Mouse (Mus musculus): ENCODE results near the gene Gimap8. TPM values are rescaled to one million over a fixed set of nuclear protein-coding genes. Genes with fewer than 3 reads are reported as not detected.

Gimap8 gene
- polyA plus RNA-seq, 1 experiment from 2014 or later = 1.2 TPM

GRCm38 (mm10) chr6:48666159-48666586, 19.1 kb downstream of the Gimap8 start:
- no peak overlapping the region for H3K9ac ChIP-seq
- no peaks in the 10 kb centered on the region for H3K4me1 ChIP-seq (replicated peaks)
- no peak for ATAC-seq (ENCODE audit: insufficient number of reproducible peaks, low FRiP score)
- no peak overlapping the region for H3K27ac ChIP-seq (ENCODE audit: poor library complexity, severe bottlenecking)
- no peaks in the 10 kb centered on the region for H3K27me3 ChIP-seq (replicated peaks)
- no peak overlapping the region for H3K4me2 ChIP-seq
- H3K36me3 ChIP-seq = no peaks in the 10 kb centered on the region
- H3K4me3 ChIP-seq = no peak overlapping the region
- WGBS = 61% methylated on average over 7 of the region's 7 CpGs
- H3K9me3 ChIP-seq (replicated peaks) = no peaks in the 10 kb centered on the region

- H3K4me2 ChIP-seq = no peak overlapping the region
- no peak overlapping the region for H3K9ac ChIP-seq
- no peak overlapping the region for H3K4me3 ChIP-seq
- H3K9me3 ChIP-seq (replicated peaks) = no peaks in the 10 kb centered on the region
- no peaks in the 10 kb centered on the region for H3K4me1 ChIP-seq (replicated peaks)
- no peaks in the 10 kb centered on the region for H3K27me3 ChIP-seq (replicated peaks)
- no peak overlapping the region for H3K27ac ChIP-seq (ENCODE audit: poor library complexity, severe bottlenecking)
- no peaks in the 10 kb centered on the region for H3K36me3 ChIP-seq
- ATAC-seq (ENCODE audit: insufficient number of reproducible peaks, low FRiP score) = no peak
Measured at GRCm38 (mm10) chr6:48668022-48668421, 21.0 kb downstream of the Gimap8 start.

GRCm38 (mm10) chr6:48669446-48669969, 22.5 kb downstream of the Gimap8 start:
- Histone ChIP-seq H3K27ac (ENCODE audit: poor library complexity, severe bottlenecking) (no peak overlapping the region), H3K4me1 (replicated peaks) (no peaks in the 10 kb centered on the region), H3K9ac (no peak overlapping the region), H3K27me3 (replicated peaks) (no peaks in the 10 kb centered on the region), H3K4me2 (no peak overlapping the region), H3K9me3 (replicated peaks) (no peaks in the 10 kb centered on the region), H3K4me3 (no peak overlapping the region), H3K36me3 (no peaks in the 10 kb centered on the region)
- whole genome bisulfite sequencing = 54% methylated on average over 2 of the region's 2 CpGs
- no peak for ATAC-seq (ENCODE audit: insufficient number of reproducible peaks, low FRiP score)

DNA sequence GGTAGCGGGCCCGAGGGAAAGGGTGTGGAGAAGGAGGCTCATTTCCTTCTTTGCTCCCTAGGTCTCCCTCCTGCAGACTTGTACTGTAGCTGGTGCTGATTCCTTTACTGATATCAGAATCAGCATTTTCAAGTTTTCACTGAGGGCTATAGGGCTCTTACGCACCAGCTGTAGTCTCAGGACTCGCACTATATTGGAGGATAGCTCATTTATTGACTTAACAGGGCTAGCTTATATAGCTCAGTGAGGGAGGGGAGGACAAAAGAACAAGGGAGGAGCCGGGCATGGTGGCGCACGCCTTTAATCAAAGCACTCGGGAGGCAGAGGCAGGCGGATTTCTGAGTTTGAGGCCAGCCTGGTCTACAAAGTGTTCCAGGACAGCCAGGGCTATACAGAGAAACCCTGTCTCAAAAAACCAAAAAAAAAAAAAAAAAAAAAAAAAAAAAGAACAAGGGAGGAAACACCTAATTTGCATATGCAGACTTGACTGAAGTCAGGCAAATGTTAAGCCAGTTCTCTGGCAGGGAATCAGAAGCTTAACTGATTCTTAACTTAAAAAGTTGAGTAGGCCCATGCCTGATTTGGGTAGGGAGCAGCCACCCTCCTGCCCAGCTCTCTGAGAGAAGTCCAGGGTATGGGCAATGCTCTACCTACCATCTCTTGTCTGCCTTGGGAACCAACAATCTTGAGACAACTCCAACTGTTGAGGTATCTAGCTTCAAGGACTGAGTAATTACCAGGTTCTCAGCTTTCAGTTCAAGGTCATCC, 27.4 kb downstream of the Gimap8 start:
- Histone ChIP-seq H3K36me3 (no peaks in the 10 kb centered on the region), H3K4me2 (no peak overlapping the region), H3K27me3 (replicated peaks) (no peaks in the 10 kb centered on the region), H3K4me3 (no peak overlapping the region), H3K4me1 (replicated peaks) (peaks cover 5% of the 10 kb centered on the region), H3K9me3 (replicated peaks) (no peaks in the 10 kb centered on the region), H3K9ac (no peak overlapping the region), H3K27ac (ENCODE audit: poor library complexity, severe bottlenecking) (no peak overlapping the region)
- WGBS = 91% methylated on average over 9 of the region's 9 CpGs
- no peak for ATAC-seq (ENCODE audit: insufficient number of reproducible peaks, low FRiP score)

DNA sequence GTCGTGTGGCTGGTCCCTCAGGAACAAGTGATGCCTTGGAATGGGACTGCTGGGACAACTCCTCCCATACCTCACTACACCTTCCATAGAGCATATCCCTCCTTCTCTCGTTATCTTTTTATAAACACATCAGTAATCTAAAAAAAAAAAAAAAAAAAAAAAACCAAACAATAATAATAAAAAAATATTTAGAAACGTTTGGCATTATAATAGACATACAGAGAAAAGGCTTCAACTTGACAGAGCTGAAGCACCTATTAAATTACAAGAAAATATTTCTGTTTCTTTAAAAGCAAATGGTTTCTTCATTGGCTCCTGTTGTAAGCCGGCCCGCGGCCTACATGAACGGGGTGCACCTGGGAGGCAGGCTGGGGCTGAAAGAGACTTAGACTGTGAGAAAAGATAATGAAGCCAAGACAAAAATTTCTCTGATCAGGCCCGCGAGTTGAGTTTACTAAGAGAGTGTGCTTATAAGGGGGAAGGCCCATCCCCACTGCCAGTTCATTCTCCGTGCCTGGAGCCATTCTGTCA, 28.4 kb downstream of the Gimap8 start:
- H3K4me2 ChIP-seq = peak overlapping the region; percentile 61
- peak overlapping the region; percentile 38 for H3K4me3 ChIP-seq
- H3K9me3 ChIP-seq (replicated peaks) = no peaks in the 10 kb centered on the region
- no peak overlapping the region for H3K27ac ChIP-seq (ENCODE audit: poor library complexity, severe bottlenecking)
- 0 out of 2 replicates have a peak overlapping the region, but pooled peaks have one; percentile 1 for H3K9ac ChIP-seq
- WGBS = 46% methylated on average over 10 of the region's 10 CpGs
- H3K36me3 ChIP-seq = no peaks in the 10 kb centered on the region
- H3K27me3 ChIP-seq (replicated peaks) = no peaks in the 10 kb centered on the region
- no peak for ATAC-seq (ENCODE audit: insufficient number of reproducible peaks, low FRiP score)
- H3K4me1 ChIP-seq (replicated peaks) = peaks cover 5% of the 10 kb centered on the region

GRCm38 (mm10) chr6:48675931-48676859, 29.2 kb downstream of the Gimap8 start, which contains the start of gene Gimap9:
Gimap9 (plus strand) TSS chr6:48676129.
- 33% methylated on average over 13 of the region's 13 CpGs for WGBS
- peak within 1 kb of the TSS; percentile 43; the same call in 1 of the 2 replicates for H3K9ac ChIP-seq
- H3K4me1 ChIP-seq (replicated peaks) = peaks cover 5% of the 10 kb centered on the region
- no peaks in the 10 kb centered on the region for H3K9me3 ChIP-seq (replicated peaks)
- no peaks in the 10 kb centered on the region for H3K27me3 ChIP-seq (replicated peaks)
- peak; percentile 29; the same call in 1 of the 2 replicates for ATAC-seq (ENCODE audit: insufficient number of reproducible peaks, low FRiP score)
- H3K4me2 ChIP-seq = peak within 1 kb of the TSS; percentile 61
- H3K27ac ChIP-seq (ENCODE audit: poor library complexity, severe bottlenecking) = no peak within 1 kb of the TSS
- H3K36me3 ChIP-seq = no peaks in the 10 kb centered on the region
- peak within 1 kb of the TSS; percentile 38 for H3K4me3 ChIP-seq

DNA sequence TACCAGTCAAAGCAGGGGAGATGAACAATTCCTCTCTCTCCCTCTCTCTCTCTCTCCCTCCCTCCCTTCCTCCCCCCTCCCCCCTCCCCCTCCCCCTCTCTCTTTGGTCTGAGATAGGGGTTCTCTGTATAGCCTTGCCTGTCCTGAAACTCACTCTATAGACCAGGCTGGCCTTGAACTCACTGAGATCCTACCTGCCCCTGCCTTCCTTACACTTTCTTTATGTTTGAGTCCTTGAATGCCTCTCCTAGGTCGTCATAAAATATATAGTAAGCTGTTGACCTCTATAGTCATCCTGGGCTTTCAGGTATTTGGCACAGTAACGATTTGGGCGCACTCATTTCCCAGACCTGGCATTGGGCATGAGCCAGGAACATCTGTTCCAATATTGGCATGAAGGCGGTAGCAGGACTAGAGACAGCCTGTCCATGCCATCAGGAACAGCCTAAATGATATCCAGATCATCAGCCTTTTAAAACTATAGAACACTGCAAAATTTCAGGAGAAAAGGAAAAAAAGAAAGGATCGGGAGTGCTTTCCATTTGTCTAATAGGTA, 29.9 kb downstream of the Gimap8 start:
- no peak for ATAC-seq (ENCODE audit: insufficient number of reproducible peaks, low FRiP score)
- no peak overlapping the region for H3K9ac ChIP-seq
- H3K36me3 ChIP-seq = no peaks in the 10 kb centered on the region
- 77% methylated on average over 5 of the region's 5 CpGs for WGBS
- H3K27ac ChIP-seq (ENCODE audit: poor library complexity, severe bottlenecking) = no peak overlapping the region
- peak overlapping the region; percentile 38 for H3K4me3 ChIP-seq
- no peaks in the 10 kb centered on the region for H3K9me3 ChIP-seq (replicated peaks)
- H3K4me2 ChIP-seq = peak overlapping the region; percentile 61
- no peaks in the 10 kb centered on the region for H3K27me3 ChIP-seq (replicated peaks)
- H3K4me1 ChIP-seq (replicated peaks) = peaks cover 5% of the 10 kb centered on the region

DNA sequence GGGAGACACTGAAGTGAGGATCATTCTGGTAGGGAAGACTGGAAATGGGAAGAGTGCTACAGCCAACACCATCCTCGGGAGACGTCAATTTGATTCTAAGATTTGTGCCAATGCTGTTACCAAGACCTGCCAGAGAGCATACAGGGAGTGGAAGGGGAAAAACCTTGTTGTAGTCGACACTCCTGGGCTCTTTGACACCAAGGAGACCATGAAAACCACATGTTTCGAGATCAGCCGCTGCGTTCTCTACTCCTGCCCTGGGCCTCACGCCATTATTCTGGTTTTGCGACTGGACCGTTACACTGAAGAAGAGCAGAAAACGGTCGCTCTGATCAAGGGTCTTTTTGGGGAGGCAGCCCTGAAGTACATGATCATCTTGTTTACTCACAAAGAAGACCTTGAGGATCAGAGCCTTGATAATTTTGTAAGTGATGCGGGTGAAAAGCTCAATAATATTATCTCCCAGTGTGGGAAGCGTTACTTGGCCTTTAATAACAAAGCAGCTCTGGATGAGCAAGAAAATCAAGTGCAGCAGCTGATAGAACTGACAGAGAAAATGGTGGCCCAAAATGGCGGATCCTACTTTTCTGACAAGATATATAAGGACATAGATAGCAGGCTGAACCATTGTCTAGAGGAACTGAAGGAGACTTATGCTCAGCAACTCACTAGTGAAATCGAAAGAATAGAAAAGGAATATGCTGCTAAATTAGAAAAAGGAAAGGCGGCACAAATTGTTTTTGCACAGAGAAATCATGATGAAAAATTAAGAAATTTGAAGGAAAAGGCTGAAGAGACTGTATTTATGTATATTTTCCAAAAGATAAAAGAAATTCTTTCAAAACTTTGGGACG, 30.7 kb downstream of the Gimap8 start:
- H3K9me3 ChIP-seq (replicated peaks) = no peaks in the 10 kb centered on the region
- no peak overlapping the region for H3K4me3 ChIP-seq
- no peaks in the 10 kb centered on the region for H3K36me3 ChIP-seq
- ATAC-seq (ENCODE audit: insufficient number of reproducible peaks, low FRiP score) = no peak
- H3K4me1 ChIP-seq (replicated peaks) = peaks cover 5% of the 10 kb centered on the region
- H3K27ac ChIP-seq (ENCODE audit: poor library complexity, severe bottlenecking) = no peak overlapping the region
- H3K27me3 ChIP-seq (replicated peaks) = no peaks in the 10 kb centered on the region
- 86% methylated on average over 17 of the region's 17 CpGs for WGBS
- H3K9ac ChIP-seq = no peak overlapping the region
- peak overlapping the region; percentile 61 for H3K4me2 ChIP-seq

- no peaks in the 10 kb centered on the region for H3K9me3 ChIP-seq (replicated peaks)
- H3K9ac ChIP-seq = no peak overlapping the region
- no peak for ATAC-seq (ENCODE audit: insufficient number of reproducible peaks, low FRiP score)
- peaks cover 5% of the 10 kb centered on the region for H3K4me1 ChIP-seq (replicated peaks)
- H3K4me2 ChIP-seq = no peak overlapping the region
- 66% methylated on average over 4 of the region's 4 CpGs for WGBS
- H3K4me3 ChIP-seq = no peak overlapping the region
- no peaks in the 10 kb centered on the region for H3K27me3 ChIP-seq (replicated peaks)
- H3K27ac ChIP-seq (ENCODE audit: poor library complexity, severe bottlenecking) = no peak overlapping the region
- no peaks in the 10 kb centered on the region for H3K36me3 ChIP-seq
Measured at GRCm38 (mm10) chr6:48678391-48678790, 31.4 kb downstream of the Gimap8 start.

- Histone ChIP-seq H3K4me2 (no peak overlapping the region), H3K36me3 (no peaks in the 10 kb centered on the region), H3K4me1 (replicated peaks) (peaks cover 5% of the 10 kb centered on the region), H3K27me3 (replicated peaks) (no peaks in the 10 kb centered on the region), H3K9ac (no peak overlapping the region), H3K9me3 (replicated peaks) (no peaks in the 10 kb centered on the region), H3K27ac (ENCODE audit: poor library complexity, severe bottlenecking) (no peak overlapping the region), H3K4me3 (no peak overlapping the region)
- 75% methylated on average over 6 of the region's 6 CpGs for WGBS
- ATAC-seq (ENCODE audit: insufficient number of reproducible peaks, low FRiP score) = no peak
Measured at GRCm38 (mm10) chr6:48679701-48680100, 32.7 kb downstream of the Gimap8 start.

Data from heart, embryonic 12.5 days (tissue).